Mouse (Mus musculus): ENCODE measurements around the gene Ccdc85b.

GRCm38 (mm10) chr19:5477004-5477667, 19.4 kb upstream of the Ccdc85b start:
- no peak for TF ChIP-seq CTCF (IDR thresholded peaks at IDR 0.05 in 2 of 3, conservative IDR thresholded peaks at IDR 0.05 in 1 of 3; ENCODE audit: control insufficient read depth in 1 of 3, insufficient read depth in 1 of 3, low read depth in 2 of 3, low read length in 3 of 3, poor library complexity in 1 of 3, severe bottlenecking in 1 of 3)
- TF ChIP-seq POLR2A (IDR thresholded peaks at IDR 0.05; ENCODE audit: control insufficient read depth in 1 of 2, insufficient read depth in 1 of 2, low read depth in 1 of 2, low read length in 2 of 2, poor library complexity in 1 of 2), result no peak
- TF ChIP-seq ZNF384 (IDR thresholded peaks at IDR 0.05; ENCODE audit: low read depth, low read length), result no peak
- TF ChIP-seq MAX (IDR thresholded peaks at IDR 0.05; ENCODE audit: low read length), result no peak
- no peak for TF ChIP-seq GABPA (IDR thresholded peaks at IDR 0.05; ENCODE audit: low read depth, low read length)
- TF ChIP-seq ZC3H11A (IDR thresholded peaks at IDR 0.05; ENCODE audit: low read depth, low read length), result no peak
- TF ChIP-seq NELFE (IDR thresholded peaks at IDR 0.05; ENCODE audit: low read depth, low read length), result no peak
- no peak for TF ChIP-seq GATA1 (IDR thresholded peaks at IDR 0.05; ENCODE audit: low read depth, low read length)
- no peak for TF ChIP-seq EP300 (IDR thresholded peaks at IDR 0.05; ENCODE audit: low read depth in 1 of 2, low read length in 2 of 2)
- no peak for TF ChIP-seq JUND (IDR thresholded peaks at IDR 0.05; ENCODE audit: low read depth, low read length)
- no peak for TF ChIP-seq MYC (IDR thresholded peaks at IDR 0.05; ENCODE audit: low read depth, low read length)

All from MEL (cell line).